Mouse (Mus musculus): ENCODE data around the gene Arcn1.

DNA sequence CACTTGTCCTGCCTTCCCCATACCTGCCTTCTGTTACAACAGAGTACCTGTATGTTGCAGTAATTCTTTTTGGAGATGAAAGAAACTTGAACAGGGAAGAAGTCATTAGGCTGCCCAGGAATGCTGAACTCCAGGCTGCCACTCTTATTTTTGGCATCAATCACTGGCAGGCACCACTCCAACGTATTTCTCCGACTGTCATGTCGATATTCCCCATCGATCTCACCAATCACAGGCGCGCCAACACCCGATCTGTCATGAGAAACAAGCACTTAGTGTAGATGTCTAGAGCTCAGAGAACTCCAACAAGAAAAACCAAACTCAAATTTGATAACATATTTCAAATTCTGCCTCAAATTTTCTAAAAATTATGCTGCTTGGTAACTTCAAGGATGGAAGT is 22.3 kb downstream of the Arcn1 start:
- TF ChIP-seq CTCF (conservative IDR thresholded peaks at IDR 0.05; ENCODE audit: insufficient read depth, insufficient read length, low read depth, low read length), result no peak
- no peak for TF ChIP-seq POLR2A (IDR thresholded peaks at IDR 0.05; ENCODE audit: low read depth, low read length)
